Mouse (Mus musculus) intestine, postnatal 0 days (tissue): ENCODE data around the gene Ankrd6. TPM values are rescaled to one million over a fixed set of nuclear protein-coding genes. Genes with fewer than 3 reads are reported as not detected.

Experiments
- ATAC-seq: fragments of 200-750 bp; cut with Nextera tagmentation; 2 replicates; pipeline ENCODE4 v1.8.0; 2017; ENCODE audit warnings: mild to moderate bottlenecking, moderate TSS enrichment, moderate library complexity
- H3K27ac ChIP-seq: fragments of 300-500 bp; sonication (generic); 2 replicates; pipeline ENCODE4 v1.5.1; 2014; ENCODE audit warnings: mild to moderate bottlenecking, low read depth, low read length, moderate library complexity
- H3K27me3 ChIP-seq: fragments of 300-500 bp; sonication (generic); replicated peaks from 2 replicates; pipeline ENCODE4 v1.6.1; 2014; ENCODE audit warnings: low read length, mixed read lengths; ENCODE audit not compliant: control insufficient read depth, insufficient read depth
- H3K36me3 ChIP-seq: fragments of 300-500 bp; sonication (generic); 2 replicates; pipeline ENCODE4 v1.6.1; 2014; ENCODE audit warnings: mild to moderate bottlenecking, moderate library complexity; ENCODE audit not compliant: control insufficient read depth, insufficient read depth
- H3K4me1 ChIP-seq: fragments of 300-500 bp; sonication (generic); replicated peaks from 2 replicates; pipeline ENCODE4 v1.6.1; 2014; ENCODE audit warnings: antibody characterized with exemption, low read length, mixed read lengths; ENCODE audit not compliant: control insufficient read depth, insufficient read depth
- H3K4me2 ChIP-seq: fragments of 300-500 bp; sonication (generic); replicated peaks from 2 replicates; pipeline ENCODE4 v1.6.1; 2014; ENCODE audit warnings: low read depth, mild to moderate bottlenecking, moderate library complexity
- H3K4me3 ChIP-seq: fragments of 300-500 bp; sonication (generic); 2 replicates; pipeline ENCODE4 v1.5.1; 2014; ENCODE audit warnings: low read depth, low read length
- H3K9ac ChIP-seq: fragments of 300-500 bp; sonication (generic); 2 replicates; pipeline ENCODE4 v1.6.1; 2014; ENCODE audit warnings: mild to moderate bottlenecking, low read depth, low read length
- H3K9me3 ChIP-seq: fragments of 300-500 bp; sonication (generic); 2 replicates; pipeline ENCODE4 v1.6.1; 2016; ENCODE audit warnings: mixed run types; ENCODE audit not compliant: control insufficient read depth
- CTCF ChIP-seq: sonication (generic); IDR thresholded peaks from 2 replicates; pipeline ENCODE4 v1.5.1; 2016; ENCODE audit warnings: low read depth, mild to moderate bottlenecking, control low read depth, antibody characterized with exemption, moderate library complexity
- WGBS: fragments of 180-500 bp; shearing (Covaris S2); extraction: QIAGEN DNeasy Blood & Tissue Kit; methylation state at CpG from one replicate; pipeline ENCODE4 v1.1.7; 2014; 5-methylcytosine and 5-hydroxymethylcytosine counted together
- polyA plus RNA-seq: library from polyadenylated mRNA; unstranded; fragments of >200 nt; fragmentation: Nextera tagmentation; extraction: Ambion mirVana; gene quantifications from 2 replicates; pipeline ENCODE4 v1.2.1, GENCODE M21; 2015

The Ankrd6 gene
- polyA plus RNA-seq, 1 experiment from 2014 or later: 1.3 TPM

- Histone ChIP-seq H3K27me3 (no peaks in the 10 kb centered on the region), H3K4me2 (no peak overlapping the region), H3K9ac (no peak overlapping the region), H3K9me3 (no peaks in the 10 kb centered on the region), H3K36me3 (no peaks in the 10 kb centered on the region), H3K27ac (no peak overlapping the region), H3K4me1 (no peaks in the 10 kb centered on the region), H3K4me3 (no peak overlapping the region)
- TF ChIP-seq CTCF: no peak
- WGBS: 98% methylated on average over 3 of the region's 3 CpGs
- ATAC-seq: no peak
Observed at GRCm38 (mm10) chr4:32820676-32821075, 130.0 kb downstream of the Ankrd6 start.

- Histone ChIP-seq H3K9me3 (no peaks in the 10 kb centered on the region), H3K4me3 (no peak overlapping the region), H3K36me3 (no peaks in the 10 kb centered on the region), H3K4me2 (no peak overlapping the region), H3K9ac (no peak overlapping the region), H3K27me3 (no peaks in the 10 kb centered on the region), H3K4me1 (no peaks in the 10 kb centered on the region), H3K27ac (no peak overlapping the region)
- ATAC-seq: no peak
- 80% methylated on average over 5 of the region's 5 CpGs for WGBS
- no peak for TF ChIP-seq CTCF
Observed at GRCm38 (mm10) chr4:32817478-32817877, 133.2 kb downstream of the Ankrd6 start.

GRCm38 (mm10) chr4:32800577-32801170 is 150.0 kb downstream of the Ankrd6 start:
- no peak for TF ChIP-seq CTCF
- Histone ChIP-seq H3K4me2 (peak overlapping the region; percentile 68), H3K27ac (peak overlapping the region; percentile 97), H3K4me3 (peak overlapping the region; percentile 91), H3K4me1 (no peaks in the 10 kb centered on the region), H3K27me3 (no peaks in the 10 kb centered on the region), H3K9me3 (no peaks in the 10 kb centered on the region), H3K36me3 (no peaks in the 10 kb centered on the region), H3K9ac (peak overlapping the region; percentile 85)
- ATAC-seq: 0 out of 2 replicates have a peak, but pooled peaks have one; percentile 8
- WGBS: 4% methylated on average over 9 of the region's 9 CpGs

- Histone ChIP-seq H3K4me3 (peak within 1 kb of the TSS; percentile 91), H3K27me3 (no peaks in the 10 kb centered on the region), H3K27ac (peak within 1 kb of the TSS; percentile 97), H3K4me1 (no peaks in the 10 kb centered on the region), H3K9ac (peak within 1 kb of the TSS; percentile 85), H3K9me3 (no peaks in the 10 kb centered on the region), H3K4me2 (peak within 1 kb of the TSS; percentile 68), H3K36me3 (no peaks in the 10 kb centered on the region)
- TF ChIP-seq CTCF: no peak
- ATAC-seq: peak; percentile 92
- under 1% methylated on average over 53 of the region's 53 CpGs for WGBS
Observed at GRCm38 (mm10) chr4:32799966-32800576, 150.6 kb downstream of the Ankrd6 start, which contains the start of gene Lyrm2. TSS of gene Lyrm2 (plus strand) at chr4:32800253.

- Histone ChIP-seq H3K4me1 (no peaks in the 10 kb centered on the region), H3K9ac (no peak overlapping the region), H3K36me3 (no peaks in the 10 kb centered on the region), H3K4me3 (no peak overlapping the region), H3K9me3 (no peaks in the 10 kb centered on the region), H3K4me2 (no peak overlapping the region), H3K27ac (no peak overlapping the region), H3K27me3 (no peaks in the 10 kb centered on the region)
- WGBS: 98% methylated on average over 4 of the region's 4 CpGs
- no peak for TF ChIP-seq CTCF
- no peak for ATAC-seq
Observed at GRCm38 (mm10) chr4:32798976-32799375, 151.7 kb downstream of the Ankrd6 start.

- no peaks in the 10 kb centered on the region for H3K4me1 ChIP-seq
- no peaks in the 10 kb centered on the region for H3K27me3 ChIP-seq
- H3K27ac ChIP-seq: no peak overlapping the region
- 0 out of 2 replicates have a peak, but pooled peaks cover 2% of the 10 kb centered on the region for H3K9me3 ChIP-seq
- no peak overlapping the region for H3K4me3 ChIP-seq
- no peaks in the 10 kb centered on the region for H3K36me3 ChIP-seq
- no peak overlapping the region for H3K4me2 ChIP-seq
- WGBS: 86% methylated on average over 4 of the region's 4 CpGs
- no peak overlapping the region for H3K9ac ChIP-seq
- no peak for TF ChIP-seq CTCF
- ATAC-seq: no peak
Observed at GRCm38 (mm10) chr4:32789020-32789419, 161.6 kb downstream of the Ankrd6 start.
